Mouse (Mus musculus): ENCODE measurements around the gene Vipr1.

DNA sequence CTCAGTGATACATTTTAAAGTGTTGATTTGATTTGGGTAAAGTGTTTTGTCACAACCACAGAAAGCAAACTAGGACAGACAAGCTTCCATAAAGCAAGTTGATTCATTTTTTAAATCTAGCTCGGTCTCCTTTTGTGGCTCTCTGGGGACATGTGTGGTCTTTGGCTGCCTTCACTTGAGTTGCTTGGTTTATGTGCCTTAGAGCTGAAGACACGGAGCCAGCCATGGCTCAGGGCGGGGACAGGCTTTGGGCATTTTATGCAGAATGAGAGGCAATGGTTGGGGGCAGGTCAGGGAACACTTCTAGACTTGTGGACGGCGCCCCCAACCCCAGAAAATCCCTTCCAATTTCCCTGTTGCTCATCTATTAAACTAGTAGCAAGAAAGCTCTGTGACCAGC is 31.2 kb downstream of the Vipr1 start:
- no peak for TF ChIP-seq CTCF (IDR thresholded peaks at IDR 0.05; ENCODE audit: low read depth, low read length)
- TF ChIP-seq POLR2A (IDR thresholded peaks at IDR 0.05; ENCODE audit: extremely low read depth, insufficient read depth, low read length): no peak

All from liver, adult 2 months (tissue).